Mouse (Mus musculus): ENCODE measurements at regions not wholly inside any gene's neighbourhood (a gene's known extent, or its start where the extent isn't known, plus 50 kb on each side); places are given as distances from the start of the nearest gene placed in this dataset.

- TF ChIP-seq POLR2A (IDR thresholded peaks at IDR 0.05; ENCODE audit: extremely low read depth, insufficient read depth, low read length) (no peak), CTCF (IDR thresholded peaks at IDR 0.05; ENCODE audit: low read depth, low read length) (peak; percentile 31; the same call in 1 of the 2 replicates)
These were observed 73.4 kb upstream of the Gm14444 start for GRCm38 (mm10) chr2:174936665-174937064.
